Mouse (Mus musculus) forebrain, embryonic 11.5 days (tissue): ENCODE results near the gene Dus2. TPM values are rescaled to one million over a fixed set of nuclear protein-coding genes. Genes with fewer than 3 reads are reported as not detected.

Experiments used
- ATAC-seq: fragments of 200-750 bp; cut with Nextera tagmentation; replicated peaks from 2 replicates; pipeline ENCODE4 v1.8.0; 2017; ENCODE audit warnings: moderate TSS enrichment; ENCODE audit not compliant: low FRiP score
- DNase-seq: peaks from one replicate; pipeline ENCODE4 v3.0.0-alpha.2; 2017; ENCODE audit warnings: low spot score
- H3K27ac ChIP-seq: fragments of 300-500 bp; sonication (generic); 2 replicates; pipeline ENCODE4 v1.5.1; 2014; ENCODE audit warnings: low read depth, low read length
- H3K27me3 ChIP-seq: fragments of 300-500 bp; sonication (generic); 2 replicates; pipeline ENCODE4 v1.6.1; 2014; ENCODE audit warnings: mild to moderate bottlenecking, low read length, mixed read lengths; ENCODE audit not compliant: control insufficient read depth, insufficient read depth
- H3K36me3 ChIP-seq: fragments of 300-500 bp; sonication (generic); 2 replicates; pipeline ENCODE4 v1.6.1; 2014; ENCODE audit warnings: mild to moderate bottlenecking, low read length, moderate library complexity, mixed read lengths; ENCODE audit not compliant: control insufficient read depth, insufficient read depth
- H3K4me1 ChIP-seq: fragments of 300-500 bp; sonication (generic); replicated peaks from 2 replicates; pipeline ENCODE4 v1.6.1; 2014; ENCODE audit warnings: low read length, mixed read lengths; ENCODE audit not compliant: control insufficient read depth, insufficient read depth
- H3K4me2 ChIP-seq: fragments of 300-500 bp; sonication (generic); 2 replicates; pipeline ENCODE4 v1.6.1; 2014; ENCODE audit warnings: low read depth, mild to moderate bottlenecking, low read length, moderate library complexity, mixed read lengths; ENCODE audit not compliant: severe bottlenecking
- H3K4me3 ChIP-seq: fragments of 300-500 bp; sonication (generic); 2 replicates; pipeline ENCODE4 v1.5.1; 2014; ENCODE audit warnings: low read depth, low read length
- H3K9ac ChIP-seq: fragments of 300-500 bp; sonication (generic); 2 replicates; pipeline ENCODE4 v1.6.1; 2014; ENCODE audit warnings: low read length
- H3K9me3 ChIP-seq: fragments of 300-500 bp; sonication (generic); 2 replicates; pipeline ENCODE4 v1.6.1; 2016; ENCODE audit warnings: low read length, mixed read lengths; ENCODE audit not compliant: control insufficient read depth
- WGBS: fragments of 180-500 bp; shearing (Covaris S2); extraction: QIAGEN DNeasy Blood & Tissue Kit; methylation state at CpG from one replicate; pipeline ENCODE4 v1.1.7; 2014; 5-methylcytosine and 5-hydroxymethylcytosine counted together
- polyA plus RNA-seq: library from polyadenylated mRNA; unstranded; fragments of >200 nt; fragmentation: Nextera tagmentation; extraction: Ambion mirVana; gene quantifications from 2 replicates; pipeline ENCODE4 v1.2.1, GENCODE M21; 2014

The Dus2 gene
- polyA plus RNA-seq, 1 experiment from 2014 or later, result 16.5 TPM

DNA sequence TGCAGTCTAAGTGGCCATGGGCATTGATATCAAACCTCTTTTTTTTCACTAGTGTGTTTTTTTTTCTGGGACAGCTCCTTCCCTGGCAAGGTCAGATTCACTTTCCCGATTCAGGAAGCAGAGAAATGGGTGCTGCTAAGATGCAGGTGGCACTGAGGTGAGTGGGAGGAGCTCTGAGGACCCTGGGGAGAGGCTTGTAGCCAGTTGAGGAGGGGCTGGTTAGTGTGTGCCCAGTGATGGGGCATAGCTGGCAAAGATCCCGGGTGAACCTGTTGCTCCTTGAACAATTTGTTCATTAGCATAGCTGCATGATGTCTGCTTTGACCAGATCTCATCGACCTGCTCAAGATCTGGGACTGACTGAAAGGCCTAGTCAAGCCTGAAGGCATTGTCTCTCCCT is 63.9 kb downstream of the Dus2 start:
- no peak overlapping the region for H3K4me3 ChIP-seq
- ATAC-seq, result no peak
- no peak for DNase-seq
- H3K27me3 ChIP-seq, result no peaks in the 10 kb centered on the region
- no peak overlapping the region for H3K4me2 ChIP-seq
- H3K4me1 ChIP-seq, result no peaks in the 10 kb centered on the region; the same call in 1 of the 2 replicates
- H3K9ac ChIP-seq, result no peak overlapping the region
- no peaks in the 10 kb centered on the region for H3K36me3 ChIP-seq
- 60% methylated on average over 3 of the region's 3 CpGs for WGBS
- H3K27ac ChIP-seq, result no peak overlapping the region
- H3K9me3 ChIP-seq, result no peaks in the 10 kb centered on the region

- Histone ChIP-seq H3K9ac (no peak overlapping the region), H3K4me3 (no peak overlapping the region), H3K9me3 (no peaks in the 10 kb centered on the region), H3K27me3 (no peaks in the 10 kb centered on the region), H3K27ac (no peak overlapping the region), H3K36me3 (no peaks in the 10 kb centered on the region), H3K4me1 (no peaks in the 10 kb centered on the region; the same call in 1 of the 2 replicates), H3K4me2 (no peak overlapping the region)
- DNase-seq (no peak), ATAC-seq (no peak)
- WGBS, result 93% methylated on average over 4 of the region's 4 CpGs
Measured at GRCm38 (mm10) chr8:106056455-106056982, 65.4 kb downstream of the Dus2 start.

- 1% methylated on average over 45 of the region's 52 CpGs for WGBS
- ATAC-seq (peak; percentile 98), DNase-seq (peak; percentile 98)
- Histone ChIP-seq H3K9ac (peak within 1 kb of the TSS; percentile 81), H3K4me3 (peak within 1 kb of the TSS; percentile 86), H3K4me1 (no peaks in the 10 kb centered on the region; the same call in 1 of the 2 replicates), H3K9me3 (no peaks in the 10 kb centered on the region), H3K36me3 (no peaks in the 10 kb centered on the region), H3K27me3 (no peaks in the 10 kb centered on the region), H3K4me2 (peak within 1 kb of the TSS; percentile 94), H3K27ac (peak within 1 kb of the TSS; percentile 86)
Measured at GRCm38 (mm10) chr8:106058731-106059612, 67.8 kb downstream of the Dus2 start, which contains the start of gene Nfatc3. TSS of gene Nfatc3 (plus strand) at chr8:106058840.

GRCm38 (mm10) chr8:106059613-106060371 is 68.7 kb downstream of the Dus2 start:
- Histone ChIP-seq H3K9me3 (no peaks in the 10 kb centered on the region), H3K4me1 (no peaks in the 10 kb centered on the region; the same call in 1 of the 2 replicates), H3K27me3 (no peaks in the 10 kb centered on the region), H3K4me2 (peak overlapping the region; percentile 49), H3K27ac (peak overlapping the region; percentile 86), H3K9ac (peak overlapping the region; percentile 81), H3K36me3 (no peaks in the 10 kb centered on the region), H3K4me3 (peak overlapping the region; percentile 86)
- ATAC-seq (peak; percentile 84), DNase-seq (peak; percentile 85)
- 0% methylated on average over 77 of the region's 83 CpGs for WGBS

DNA sequence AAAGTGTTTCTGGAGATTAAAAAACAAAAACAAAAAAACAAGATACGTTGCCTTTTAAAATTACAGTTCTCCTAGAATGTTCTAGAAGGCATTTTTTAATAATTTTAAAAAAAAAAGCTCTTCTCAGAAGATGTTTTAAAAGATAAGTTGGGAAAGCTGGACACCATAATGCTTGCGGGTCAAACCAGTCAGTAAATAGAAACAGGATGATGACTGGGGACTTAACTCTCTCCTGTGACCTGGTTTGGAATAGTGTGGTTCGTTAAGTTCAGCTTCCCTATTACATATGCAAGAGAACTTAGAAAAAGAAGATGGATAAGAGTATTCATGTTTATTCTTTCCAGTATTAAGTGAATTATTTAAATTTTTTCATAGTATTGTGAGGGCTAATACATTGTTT is 69.4 kb downstream of the Dus2 start:
- Histone ChIP-seq H3K4me1 (no peaks in the 10 kb centered on the region; the same call in 1 of the 2 replicates), H3K27me3 (no peaks in the 10 kb centered on the region), H3K9me3 (no peaks in the 10 kb centered on the region), H3K9ac (no peak overlapping the region; the same call in 1 of the 2 replicates), H3K4me2 (peak overlapping the region; percentile 49), H3K36me3 (no peaks in the 10 kb centered on the region), H3K27ac (no peak overlapping the region), H3K4me3 (peak overlapping the region; percentile 86)
- DNase-seq (no peak), ATAC-seq (no peak)
- 4% methylated on average over 3 of the region's 3 CpGs for WGBS

DNA sequence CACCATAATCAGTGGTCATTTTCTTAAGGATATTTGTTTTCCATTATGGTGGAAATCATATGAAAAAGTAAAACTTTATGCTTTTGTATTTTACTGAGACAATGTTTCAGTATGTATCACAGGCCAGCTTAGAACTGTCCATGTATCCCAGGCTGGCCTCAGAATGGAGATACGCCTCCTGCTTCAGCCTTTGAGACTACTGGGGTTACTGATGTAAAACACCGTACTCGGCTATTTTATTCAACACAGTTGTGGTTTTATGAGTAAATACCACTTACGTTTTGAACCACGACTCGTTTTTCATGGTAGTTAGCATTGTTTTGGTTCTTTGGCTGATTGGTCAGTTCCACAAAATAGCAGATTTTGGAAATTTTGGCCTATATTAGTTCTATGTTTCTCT is 70.5 kb downstream of the Dus2 start:
- Histone ChIP-seq H3K36me3 (no peaks in the 10 kb centered on the region), H3K27ac (no peak overlapping the region), H3K4me3 (no peak overlapping the region), H3K9me3 (no peaks in the 10 kb centered on the region), H3K9ac (no peak overlapping the region), H3K4me1 (no peaks in the 10 kb centered on the region; the same call in 1 of the 2 replicates), H3K4me2 (no peak overlapping the region), H3K27me3 (no peaks in the 10 kb centered on the region)
- 95% methylated on average over 6 of the region's 6 CpGs for WGBS
- no peak for ATAC-seq
- no peak for DNase-seq

DNA sequence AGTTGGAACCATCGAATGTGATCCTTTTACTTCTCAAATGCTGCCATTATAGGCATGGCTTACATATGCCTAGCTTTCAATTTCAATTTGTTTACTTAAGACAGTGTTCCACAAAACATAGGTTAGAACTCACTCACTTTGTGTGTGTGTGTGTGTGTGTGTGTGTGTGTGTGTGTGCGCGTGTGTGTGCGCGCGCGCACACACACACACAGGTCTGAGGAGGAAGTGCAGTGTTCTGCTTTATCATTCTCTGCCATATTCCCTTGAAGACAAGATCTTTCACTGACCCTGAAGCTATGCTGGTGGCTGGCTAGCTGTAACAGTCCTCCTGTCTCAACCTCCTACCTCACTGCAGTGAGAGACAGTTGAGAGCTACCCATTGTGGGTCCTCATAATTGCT is 71.9 kb downstream of the Dus2 start:
- ATAC-seq, result no peak
- 99% methylated on average over 7 of the region's 7 CpGs for WGBS
- no peak overlapping the region for H3K9ac ChIP-seq

GRCm38 (mm10) chr8:106066721-106067120 is 75.6 kb downstream of the Dus2 start:
- Histone ChIP-seq H3K9ac (no peak overlapping the region), H3K4me3 (no peak overlapping the region), H3K27me3 (no peaks in the 10 kb centered on the region), H3K9me3 (no peaks in the 10 kb centered on the region), H3K36me3 (no peaks in the 10 kb centered on the region), H3K4me1 (no peaks in the 10 kb centered on the region; the same call in 1 of the 2 replicates), H3K4me2 (no peak overlapping the region), H3K27ac (no peak overlapping the region)
- ATAC-seq (no peak), DNase-seq (no peak)
- 92% methylated on average over 2 of the region's 2 CpGs for WGBS

More for the DNA sequence above, 71.9 kb downstream of the Dus2 start:
- Histone ChIP-seq H3K9me3 (no peaks in the 10 kb centered on the region), H3K27ac (no peak overlapping the region), H3K27me3 (no peaks in the 10 kb centered on the region), H3K4me1 (no peaks in the 10 kb centered on the region; the same call in 1 of the 2 replicates), H3K4me2 (no peak overlapping the region), H3K36me3 (no peaks in the 10 kb centered on the region), H3K4me3 (no peak overlapping the region)
- no peak for DNase-seq
